Mouse (Mus musculus) cerebellum, postnatal 4 days (tissue): ENCODE measurements around the gene Apol7c.
"Not testable (repeated sequence)": the region's sequence is repeated elsewhere in the genome, so short reads cannot be mapped to it uniquely, and the experiment has no call there.

ENCODE experiments used
- DNase-seq, 2 experiments: peaks; one replicate each; pipeline ENCODE4 v3.0.0; 2022; ENCODE audit warnings: low spot score in 2 of 2, mixed read lengths in 1 of 2

Apol7c gene

GRCm38 (mm10) chr15:77533216-77533615, at the start of gene Apol7c:
Gene Apol7c (minus strand): TSS chr15:77533316.
- DNase-seq: no peak

GRCm38 (mm10) chr15:77581681-77582080, 48.6 kb upstream of the Apol7c start:
- DNase-seq: no peak

GRCm38 (mm10) chr15:77579311-77579710, 46.2 kb upstream of the Apol7c start:
- DNase-seq: no peak

GRCm38 (mm10) chr15:77578801-77579200, 45.7 kb upstream of the Apol7c start:
- no peak for DNase-seq

GRCm38 (mm10) chr15:77563219-77563618, 30.1 kb upstream of the Apol7c start:
- no peak for DNase-seq

- no peak for DNase-seq
These were observed 28.7 kb upstream of the Apol7c start, which contains the start of gene 1700025B11Rik for GRCm38 (mm10) chr15:77561792-77562191. Gene 1700025B11Rik (minus strand): TSS chr15:77561892.

GRCm38 (mm10) chr15:77539221-77539620, 6.1 kb upstream of the Apol7c start:
- DNase-seq: not testable (repeated sequence)

- DNase-seq: peak; percentile 48 to 56
These were observed 9.8 kb downstream of the Apol7c start for GRCm38 (mm10) chr15:77523186-77523843.

GRCm38 (mm10) chr15:77520596-77520995, 12.5 kb downstream of the Apol7c start:
- not testable (repeated sequence) for DNase-seq

GRCm38 (mm10) chr15:77507966-77508365, 25.1 kb downstream of the Apol7c start, which contains the start of gene Apol11a:
Gene Apol11a (plus strand): TSS chr15:77508271.
- not testable (repeated sequence) for DNase-seq

GRCm38 (mm10) chr15:77494694-77495093, 38.4 kb downstream of the Apol7c start:
- DNase-seq: not testable (repeated sequence)

GRCm38 (mm10) chr15:77493181-77493580, 39.9 kb downstream of the Apol7c start:
- DNase-seq: not testable (repeated sequence)

- DNase-seq: no peak
These were observed 50.8 kb downstream of the Apol7c start for GRCm38 (mm10) chr15:77482140-77482794.

- not testable (repeated sequence) for DNase-seq
These were observed 56.4 kb downstream of the Apol7c start, which contains the start of gene Apol10a for GRCm38 (mm10) chr15:77476693-77477092. Gene Apol10a (plus strand): TSS chr15:77477047.
